Mouse (Mus musculus): ENCODE measurements around the gene Gm13089. TPM values are rescaled to one million over a fixed set of nuclear protein-coding genes. Genes with fewer than 3 reads are reported as not detected.

Gene Gm13089
- not detected in 2 replicates for polyA plus RNA-seq (2012; rRNA removed)

GRCm38 (mm10) chr4:143702611-143703010 lies at the start of gene Gm13089:
Gene Gm13089 (minus strand): TSS chr4:143702711.

GRCm38 (mm10) chr4:143719155-143719554 lies 16.6 kb upstream of the Gm13089 start, which contains the start of gene Gm13078:
Gene Gm13078 (plus strand): TSS chr4:143719455.

GRCm38 (mm10) chr4:143657146-143657545 lies 45.4 kb downstream of the Gm13089 start, which contains the start of gene Gm13088:
Gene Gm13088 (minus strand): TSS chr4:143657246.

Other genes starting within 250 kb of the Gm13089 start
- not detected in 2 replicates for gene Gm13043, start 191.4 kb downstream of the Gm13089 start, polyA plus RNA-seq (2012; rRNA removed)
- gene Gm13040, start 166.8 kb downstream of the Gm13089 start, polyA plus RNA-seq (2012; rRNA removed) = not detected in 2 replicates
- gene BC080695, start 151.0 kb downstream of the Gm13089 start, polyA plus RNA-seq (2012; rRNA removed) = not detected in 2 replicates
- not detected in 2 replicates for gene Gm13057, start 151.0 kb downstream of the Gm13089 start, polyA plus RNA-seq (2012; rRNA removed)
- gene Gm13083, start 87.7 kb downstream of the Gm13089 start, polyA plus RNA-seq (2012; rRNA removed) = not detected in 2 replicates
- gene Gm13088, start 45.5 kb downstream of the Gm13089 start, polyA plus RNA-seq (2012; rRNA removed) = not detected in 2 replicates
- gene Gm13078, start 16.7 kb upstream of the Gm13089 start, polyA plus RNA-seq (2012; rRNA removed) = not detected in 2 replicates
- gene Gm13023, start 86.6 kb upstream of the Gm13089 start, polyA plus RNA-seq (2012; rRNA removed) = 2.2 and 2.8 TPM in 2 replicates
- gene Gm13084, start 113.4 kb upstream of the Gm13089 start, polyA plus RNA-seq (2012; rRNA removed) = 1.8 and 3.5 TPM in 2 replicates
- 0.44 and 0.96 TPM in 2 replicates for gene Gm13103, start 143.8 kb upstream of the Gm13089 start, polyA plus RNA-seq (2012; rRNA removed)
- not detected in 2 replicates for gene Pramef6, start 197.7 kb upstream of the Gm13089 start, polyA plus RNA-seq (2012; rRNA removed)
- gene Pramef25, start 248.3 kb upstream of the Gm13089 start, polyA plus RNA-seq (2012; rRNA removed) = not detected in 2 replicates

All from ovary, adult 2 months (tissue).